Mouse (Mus musculus) liver (tissue): Measurements from ENCODE around the gene Fmnl2.

Experiments used
- DNase-seq: peaks from one replicate; pipeline ENCODE4 v3.0.0-alpha.2; 2020; ENCODE audit warnings: mixed read lengths

Fmnl2 gene

GRCm38 (mm10) chr2:52989316-52989715 lies 131.7 kb downstream of the Fmnl2 start:
- no peak for DNase-seq

- no peak for DNase-seq
These were observed 133.4 kb downstream of the Fmnl2 start for GRCm38 (mm10) chr2:52990874-52991687.

GRCm38 (mm10) chr2:52991688-52992194 lies 134.1 kb downstream of the Fmnl2 start:
- no peak for DNase-seq

- no peak for DNase-seq
These were observed 135.6 kb downstream of the Fmnl2 start for GRCm38 (mm10) chr2:52993241-52993640.

GRCm38 (mm10) chr2:52994526-52994925 lies 136.9 kb downstream of the Fmnl2 start:
- DNase-seq = no peak

GRCm38 (mm10) chr2:52997955-52998750 lies 140.5 kb downstream of the Fmnl2 start:
- no peak for DNase-seq

GRCm38 (mm10) chr2:52999524-52999969 lies 141.9 kb downstream of the Fmnl2 start:
- DNase-seq = no peak

GRCm38 (mm10) chr2:53000446-53000845 lies 142.8 kb downstream of the Fmnl2 start:
- no peak for DNase-seq

GRCm38 (mm10) chr2:53006161-53006560 lies 148.5 kb downstream of the Fmnl2 start:
- no peak for DNase-seq

- peak; percentile 43 for DNase-seq
These were observed 149.5 kb downstream of the Fmnl2 start for GRCm38 (mm10) chr2:53007142-53007541.

- DNase-seq = no peak
These were observed 155.4 kb downstream of the Fmnl2 start for GRCm38 (mm10) chr2:53013051-53013450.

- no peak for DNase-seq
These were observed 156.8 kb downstream of the Fmnl2 start for GRCm38 (mm10) chr2:53014451-53014850.

GRCm38 (mm10) chr2:53022982-53023381 lies 165.3 kb downstream of the Fmnl2 start:
- no peak for DNase-seq

- no peak for DNase-seq
These were observed 168.6 kb downstream of the Fmnl2 start for GRCm38 (mm10) chr2:53026056-53026769.

GRCm38 (mm10) chr2:53028868-53029267 lies 171.2 kb downstream of the Fmnl2 start:
- DNase-seq = no peak

- DNase-seq = no peak
These were observed 172.2 kb downstream of the Fmnl2 start for GRCm38 (mm10) chr2:53029716-53030431.

GRCm38 (mm10) chr2:53030432-53030826 lies 172.8 kb downstream of the Fmnl2 start:
- no peak for DNase-seq

- DNase-seq = no peak
These were observed 180.6 kb downstream of the Fmnl2 start for GRCm38 (mm10) chr2:53038253-53038652.

- DNase-seq = no peak
These were observed 181.1 kb downstream of the Fmnl2 start for GRCm38 (mm10) chr2:53038737-53039136.

GRCm38 (mm10) chr2:53047031-53047430 lies 189.4 kb downstream of the Fmnl2 start:
- no peak for DNase-seq

- DNase-seq = no peak
These were observed 190.2 kb downstream of the Fmnl2 start for GRCm38 (mm10) chr2:53047749-53048387.

- no peak for DNase-seq
These were observed 192.7 kb downstream of the Fmnl2 start for GRCm38 (mm10) chr2:53050376-53050775.
